Comparison of ENCODE assay signal across 9 mouse cellular contexts in genomic region chr15:79028823-79029484, GRCm38 (mm10). TPM values are rescaled to one million over a fixed set of nuclear protein-coding genes. Genes with fewer than 3 reads are reported as not detected.
DNase-seq lines count a peak whose midpoint lies in the region; ATAC-seq and TF ChIP-seq lines count a peak whose summit lies in the region.
"Had no signal": no experiment of that assay in that cellular context is flagged by ENCODE, and none has a peak within 500 bp of the region (broad histone marks: within the 10 kb centered on the region; RNA-seq: fewer than 3 reads in every experiment).

No protein-coding gene starts in this region.

- H3K27me3 ChIP-seq in spleen, adult 2 months (ENCODE audit: control insufficient read depth, insufficient read depth, low read length) = peaks cover 17% of the 10 kb centered on the region
- H3K27me3 ChIP-seq in limb, embryonic 12.5 days = no peaks in the 10 kb centered on the region
- H3K27me3 ChIP-seq in stomach, embryonic 15.5 days (replicated peaks) = no peaks in the 10 kb centered on the region

- H3K4me2 ChIP-seq in limb, embryonic 12.5 days = peak overlapping the region; percentile 73
- H3K4me2 ChIP-seq in stomach, embryonic 15.5 days = peak overlapping the region; percentile 80

- H3K9ac ChIP-seq in limb, embryonic 12.5 days (replicated peaks) = peak overlapping the region; percentile 100
- H3K9ac ChIP-seq in stomach, embryonic 15.5 days = peak overlapping the region; percentile 97

- H3K9me3 ChIP-seq in limb, embryonic 12.5 days = no peaks in the 10 kb centered on the region
- H3K9me3 ChIP-seq in stomach, embryonic 15.5 days = no peaks in the 10 kb centered on the region

- no peak for TF ChIP-seq CTCF in spleen, adult 2 months (IDR thresholded peaks at IDR 0.05; ENCODE audit: extremely low read depth, insufficient read depth, insufficient read length, insufficient replicate concordance)

- 37% methylated on average over 16 of the region's 16 CpGs for WGBS in spleen, adult 2 months
- WGBS in limb, embryonic 12.5 days = 26% methylated on average over 16 of the region's 16 CpGs
- WGBS in stomach, embryonic 15.5 days = 17% methylated on average over 16 of the region's 16 CpGs

- TF ChIP-seq POLR2A in spleen, adult 2 months (IDR thresholded peaks at IDR 0.05; ENCODE audit: low read depth, low read length) = no peak

- no peaks in the 10 kb centered on the region for H3K36me3 ChIP-seq in spleen, adult 2 months (ENCODE audit: control insufficient read depth, insufficient read depth, low read length)
- peaks cover 7% of the 10 kb centered on the region for H3K36me3 ChIP-seq in limb, embryonic 12.5 days
- no peaks in the 10 kb centered on the region for H3K36me3 ChIP-seq in stomach, embryonic 15.5 days

- H3K27ac ChIP-seq in spleen, adult 2 months (ENCODE audit: insufficient read depth, low read length) = peak overlapping the region; percentile 82
- H3K27ac ChIP-seq in limb, embryonic 12.5 days = peak overlapping the region; percentile 99
- H3K27ac ChIP-seq in stomach, embryonic 15.5 days = peak overlapping the region; percentile 97

- H3K4me1 ChIP-seq in spleen, adult 2 months (ENCODE audit: control insufficient read depth, insufficient read depth, insufficient read length) = peaks cover 2% of the 10 kb centered on the region; the same call in 1 of the 2 replicates
- peaks cover 37% of the 10 kb centered on the region for H3K4me1 ChIP-seq in limb, embryonic 12.5 days (replicated peaks)
- peaks cover 29% of the 10 kb centered on the region for H3K4me1 ChIP-seq in stomach, embryonic 15.5 days

- peak overlapping the region; percentile 80; the same call in 1 of the 2 replicates for H3K4me3 ChIP-seq in spleen, adult 2 months (ENCODE audit: extremely low read depth, insufficient read depth, insufficient read length)
- H3K4me3 ChIP-seq in limb, embryonic 12.5 days (replicated peaks) = peak overlapping the region; percentile 79
- H3K4me3 ChIP-seq in stomach, embryonic 15.5 days (replicated peaks) = peak overlapping the region; percentile 83

- no peak for ATAC-seq in limb, embryonic 12.5 days (ENCODE audit: insufficient number of reproducible peaks, insufficient read depth, low FRiP score, low TSS enrichment, low read depth)
- no peak for ATAC-seq in stomach, embryonic 15.5 days (ENCODE audit: insufficient read depth, low FRiP score, low read depth)

- peak; percentile 47 for DNase-seq in adrenal gland, adult 2 months
- no peak for DNase-seq in adrenal gland, adult (ENCODE audit: inconsistent age in 2 of 2, low spot score in 1 of 2)
- DNase-seq in spleen, adult 2 months (ENCODE audit: low read depth in 1 of 2, low spot score in 2 of 2) = no peak
- DNase-seq in spleen, postnatal 4 days (ENCODE audit: low spot score in 2 of 2) = no peak
- no peak for DNase-seq in right cerebral cortex, postnatal 25 days
- DNase-seq in lung, postnatal 25 days (ENCODE audit: low spot score) = no peak

RNA-seq across cellular contexts. Expression of gene H1f0, which starts 0.7 kb away (rescaled TPM):
- 100 to 1,000 TPM in 1 of 2 experiments, 10 to 100 TPM in 1; 94.6 to 204 TPM for total RNA-seq in adrenal gland, adult 2 months (2021)
- 109 and 135 TPM in 2 replicates for polyA plus RNA-seq in adrenal gland, adult 2 months (2012; rRNA removed)
- polyA plus RNA-seq in spleen, adult 2 months (2012; rRNA removed) = 14.3 and 25.4 TPM in 2 replicates
- 677 and 728 TPM in 2 replicates for polyA plus RNA-seq in limb, embryonic 12.5 days (2016; fragmentation: Nextera tagmentation; extraction: Ambion mirVana)
- 546 and 587 TPM in 2 replicates for polyA plus RNA-seq in stomach, embryonic 15.5 days (2015; fragmentation: Nextera tagmentation; extraction: Ambion mirVana)

RNA-seq across cellular contexts. Expression of gene Galr3, which starts 12.7 kb away (rescaled TPM):
- total RNA-seq in adrenal gland, adult 2 months (2021) = under 1 TPM in 1 of 2 experiments, not detected in 1; 0.28 TPM
- 1.4 and 4.2 TPM in 2 replicates for polyA plus RNA-seq in adrenal gland, adult 2 months (2012; rRNA removed)
- 0.39 and 1.0 TPM in 2 replicates for polyA plus RNA-seq in spleen, adult 2 months (2012; rRNA removed)
- polyA plus RNA-seq in limb, embryonic 12.5 days (2016; fragmentation: Nextera tagmentation; extraction: Ambion mirVana) = 0.18 TPM in 1 of 2 replicates, not detected in the other
- 0.68 and 0.89 TPM in 2 replicates for polyA plus RNA-seq in stomach, embryonic 15.5 days (2015; fragmentation: Nextera tagmentation; extraction: Ambion mirVana)
- total RNA-seq: gastrocnemius, postnatal 36 days had no signal

RNA-seq across cellular contexts. Expression of gene Ankrd54, which starts 33.7 kb away (rescaled TPM):
- 10 to 100 TPM; 20.1 to 27.2 TPM for total RNA-seq in adrenal gland, adult 2 months (2021)
- 91.9 and 101 TPM in 2 replicates for polyA plus RNA-seq in adrenal gland, adult 2 months (2012; rRNA removed)
- 57.3 and 78.9 TPM in 2 replicates for polyA plus RNA-seq in spleen, adult 2 months (2012; rRNA removed)
- 63.7 and 67.1 TPM in 2 replicates for polyA plus RNA-seq in limb, embryonic 12.5 days (2016; fragmentation: Nextera tagmentation; extraction: Ambion mirVana)
- polyA plus RNA-seq in stomach, embryonic 15.5 days (2015; fragmentation: Nextera tagmentation; extraction: Ambion mirVana) = 49.7 and 51.8 TPM in 2 replicates

RNA-seq across cellular contexts. Expression of gene Eif3l, which starts 46.0 kb away (rescaled TPM):
- total RNA-seq in adrenal gland, adult 2 months (2021) = 100 to 1,000 TPM; 136 to 160 TPM
- polyA plus RNA-seq in adrenal gland, adult 2 months (2012; rRNA removed) = 94.1 and 119 TPM in 2 replicates
- 85.7 and 97.2 TPM in 2 replicates for polyA plus RNA-seq in spleen, adult 2 months (2012; rRNA removed)
- 232 and 241 TPM in 2 replicates for polyA plus RNA-seq in limb, embryonic 12.5 days (2016; fragmentation: Nextera tagmentation; extraction: Ambion mirVana)
- polyA plus RNA-seq in stomach, embryonic 15.5 days (2015; fragmentation: Nextera tagmentation; extraction: Ambion mirVana) = 200 and 222 TPM in 2 replicates
